Mouse (Mus musculus) adrenal gland, adult 2 months (tissue): ENCODE measurements at regions not wholly inside any gene's neighbourhood (a gene's known extent, or its start where the extent isn't known, plus 50 kb on each side); places are given as distances from the start of the nearest gene placed in this dataset.

Experiments used
- DNase-seq: peaks from one replicate; pipeline ENCODE4 v3.0.0; 2021

DNA sequence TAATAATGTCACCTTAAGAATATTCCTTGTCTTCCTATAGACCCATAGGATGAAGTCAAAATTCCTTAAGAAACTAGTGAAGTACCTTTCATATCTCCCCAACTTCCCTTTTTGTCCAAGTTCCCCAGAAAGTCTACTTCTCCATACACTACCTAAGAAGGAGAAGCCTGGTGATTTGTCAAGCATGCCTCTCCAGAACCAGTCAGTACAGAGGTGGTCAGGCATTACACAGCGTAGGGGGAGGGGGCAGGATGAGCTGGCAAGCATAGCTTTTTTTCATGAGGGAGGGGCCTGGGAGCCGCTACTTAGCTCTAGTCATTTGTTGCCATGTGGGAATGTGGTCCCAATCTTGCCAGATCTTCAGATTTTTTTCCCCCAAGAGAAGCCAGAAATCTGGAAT lies 54.0 kb upstream of the Satb2 start:
- DNase-seq, result no peak

GRCm38 (mm10) chr1:57033244-57033643 lies 54.8 kb upstream of the Satb2 start:
- no peak for DNase-seq

- DNase-seq, result no peak
These were observed 56.0 kb upstream of the Satb2 start for GRCm38 (mm10) chr1:57034411-57034810.

DNA sequence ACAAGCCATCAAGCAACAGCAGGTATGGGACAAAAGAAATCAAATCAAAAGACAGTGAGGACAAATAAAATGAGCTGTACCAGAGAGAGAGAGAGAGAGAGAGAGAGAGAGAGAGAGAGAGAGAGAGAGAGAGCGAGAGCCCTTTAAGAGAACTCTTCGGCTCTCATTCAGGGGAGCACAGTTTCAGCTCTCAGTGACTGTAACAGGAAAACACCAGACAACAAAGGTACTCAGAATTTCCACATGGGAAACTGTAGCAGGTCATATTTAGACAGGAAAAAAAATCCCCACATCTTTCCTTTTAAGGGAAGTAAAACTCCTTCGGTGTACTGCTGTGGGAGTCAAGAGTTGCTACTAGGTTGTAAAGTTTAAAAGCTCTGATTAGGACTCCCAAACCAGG lies 57.9 kb upstream of the Satb2 start:
- no peak for DNase-seq

DNA sequence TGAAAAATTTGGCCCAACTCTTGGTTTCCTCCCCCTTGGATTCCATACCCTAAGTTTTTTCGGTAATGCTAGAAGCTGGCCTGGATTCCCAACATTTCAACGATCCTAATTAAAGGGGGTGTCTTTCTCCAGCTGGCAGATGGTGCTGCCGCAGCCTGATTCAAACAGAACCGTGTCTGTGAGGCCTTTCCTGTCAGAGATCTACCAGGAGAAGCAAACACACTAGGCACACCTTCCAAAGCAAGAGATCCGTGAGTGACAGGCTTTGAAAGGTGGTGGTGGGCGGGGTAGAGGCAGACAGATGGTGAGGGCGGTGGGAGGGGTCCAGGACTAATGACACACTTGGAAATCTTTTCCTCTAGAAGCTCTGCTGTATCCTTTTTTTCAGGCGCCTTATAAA lies 61.8 kb upstream of the Satb2 start:
- no peak for DNase-seq

- no peak for DNase-seq
These were observed 63.1 kb upstream of the Satb2 start for GRCm38 (mm10) chr1:57041578-57041977.

DNA sequence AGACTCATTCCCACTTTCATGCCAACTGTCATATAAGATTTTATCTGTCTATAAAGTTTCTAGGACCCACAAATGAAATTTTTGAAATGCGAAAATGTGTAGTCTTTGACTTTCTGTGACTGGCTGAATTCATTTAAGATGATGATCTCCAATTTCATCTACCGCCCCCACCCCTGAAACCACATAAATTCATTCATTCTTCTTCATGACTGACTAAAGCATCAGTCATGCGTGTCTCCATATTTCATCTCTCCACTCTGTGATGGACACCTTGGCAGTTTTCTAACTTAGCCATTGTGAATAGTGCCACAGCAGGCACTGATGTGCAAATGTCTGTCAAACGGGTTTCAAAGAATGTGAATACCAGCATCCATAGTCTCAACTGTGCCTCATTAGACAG lies 75.4 kb upstream of the Satb2 start:
- DNase-seq, result no peak

DNA sequence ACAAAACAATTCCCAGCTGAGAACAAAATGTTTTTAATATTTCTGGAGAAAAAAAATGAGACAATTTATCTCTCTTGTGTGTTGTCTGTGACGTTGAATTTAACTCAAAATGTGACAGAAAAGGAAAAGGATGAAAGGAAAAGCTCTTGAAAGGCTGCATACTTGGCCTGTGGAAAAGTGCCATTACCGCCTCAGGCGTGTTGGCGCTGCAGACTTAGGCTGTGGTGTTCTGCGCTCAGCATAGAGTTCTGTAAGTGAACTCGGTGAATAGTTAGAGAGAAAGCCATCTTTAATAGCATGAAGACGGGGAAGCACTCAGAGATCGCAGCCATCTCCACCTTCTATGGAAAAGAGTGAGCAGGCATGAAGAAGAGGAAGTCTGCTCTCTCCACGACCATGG lies 77.5 kb upstream of the Satb2 start:
- DNase-seq, result no peak

- DNase-seq, result no peak
These were observed 80.8 kb upstream of the Satb2 start for GRCm38 (mm10) chr1:57059216-57059615.

GRCm38 (mm10) chr1:57075221-57075620 lies 96.8 kb upstream of the Satb2 start:
- no peak for DNase-seq

GRCm38 (mm10) chr1:57076696-57077095 lies 98.2 kb upstream of the Satb2 start:
- no peak for DNase-seq

GRCm38 (mm10) chr1:57080306-57080705 lies 101.9 kb upstream of the Satb2 start:
- no peak for DNase-seq

DNA sequence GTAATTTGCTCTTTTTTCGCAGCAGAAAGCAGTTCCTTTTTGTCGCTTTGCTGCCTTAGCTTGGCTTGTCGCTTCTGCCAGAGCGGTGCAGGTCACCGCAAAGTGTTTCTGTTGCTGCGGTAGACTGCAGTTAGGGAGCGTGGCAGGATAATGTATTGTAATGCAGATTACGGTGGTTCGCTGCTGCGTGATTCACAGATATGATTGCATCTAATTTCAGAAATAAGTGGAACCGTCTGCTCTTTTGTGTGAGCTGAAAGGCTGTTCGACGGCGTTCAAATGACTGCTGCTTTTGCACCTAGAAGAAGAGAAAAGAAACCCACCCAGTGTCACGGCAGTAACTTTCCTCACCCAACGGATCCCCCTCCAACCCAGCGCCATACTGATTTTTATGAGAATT lies 104.7 kb upstream of the Satb2 start:
- no peak for DNase-seq

DNA sequence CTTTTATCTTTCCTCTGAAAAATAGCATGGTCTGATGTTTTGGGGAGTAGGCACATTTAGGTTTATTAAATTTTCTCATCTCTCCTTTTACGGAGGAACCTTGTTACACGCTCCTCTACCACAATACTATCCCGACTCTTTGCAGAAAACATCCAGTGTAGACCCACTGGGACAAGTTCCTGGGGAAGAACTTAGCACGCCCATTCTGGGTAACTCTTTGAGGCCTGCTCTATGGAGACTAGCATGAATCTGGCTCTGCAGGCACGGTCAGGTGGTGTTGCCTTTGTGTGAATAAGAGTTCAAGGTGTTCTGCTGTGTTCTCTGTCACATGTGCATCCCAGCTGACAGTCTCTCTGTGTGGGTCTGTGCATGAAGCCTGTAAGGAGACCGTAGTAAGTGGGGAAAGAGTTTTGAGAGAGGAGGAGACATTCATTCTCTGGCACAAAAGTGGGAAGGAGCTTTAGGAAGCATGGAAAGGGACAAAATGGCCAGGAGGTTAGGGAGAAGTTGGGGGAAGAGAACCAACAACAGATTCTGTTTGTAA lies 105.2 kb upstream of the Satb2 start:
- DNase-seq, result no peak

GRCm38 (mm10) chr1:57095361-57096247 lies 117.2 kb upstream of the Satb2 start:
- DNase-seq, result no peak

- no peak for DNase-seq
These were observed 117.8 kb upstream of the Satb2 start for GRCm38 (mm10) chr1:57096248-57096600.

DNA sequence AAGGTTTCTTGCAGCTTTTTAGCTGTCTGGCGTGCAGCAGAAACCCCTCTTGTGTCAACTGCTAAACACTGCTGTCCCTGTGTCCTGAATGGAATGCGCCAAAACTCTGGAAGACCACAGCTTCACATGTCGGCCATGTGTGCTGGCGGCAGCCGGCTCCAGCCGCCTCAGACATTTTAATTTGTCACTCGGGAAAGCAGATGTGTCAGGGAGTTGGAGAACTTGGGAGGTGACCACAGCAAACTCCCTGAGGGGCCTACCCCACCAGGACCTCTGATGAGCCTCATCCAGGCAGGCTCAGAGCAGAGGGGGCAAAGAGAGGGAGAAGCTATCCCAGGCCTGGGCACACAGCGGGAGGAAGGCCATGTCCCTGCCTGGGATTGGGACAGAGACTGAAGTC lies 118.3 kb upstream of the Satb2 start:
- DNase-seq, result no peak

GRCm38 (mm10) chr1:57100614-57101013 lies 122.2 kb upstream of the Satb2 start:
- no peak for DNase-seq

DNA sequence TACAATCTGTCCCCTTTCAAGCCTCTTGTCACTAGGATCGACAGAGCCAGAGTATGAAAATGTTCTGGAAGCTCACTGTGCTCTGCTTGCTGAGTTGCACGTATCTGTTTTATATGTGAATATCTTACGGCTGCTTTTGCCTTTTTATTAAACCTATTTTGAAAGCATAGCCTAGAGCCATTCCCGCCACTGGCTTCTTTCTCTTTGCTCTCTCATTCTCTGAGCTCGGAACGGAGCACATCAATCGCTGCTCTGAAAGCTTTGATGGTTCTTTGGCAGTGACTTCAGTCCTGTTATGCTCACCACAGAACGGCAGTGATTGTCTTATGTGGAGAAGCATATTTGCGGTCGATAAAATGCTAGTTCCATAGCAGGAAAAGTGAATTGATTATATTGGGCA lies 128.9 kb upstream of the Satb2 start:
- DNase-seq, result no peak

- DNase-seq, result no peak
These were observed 142.2 kb upstream of the Satb2 start for GRCm38 (mm10) chr1:57120678-57121077.

DNA sequence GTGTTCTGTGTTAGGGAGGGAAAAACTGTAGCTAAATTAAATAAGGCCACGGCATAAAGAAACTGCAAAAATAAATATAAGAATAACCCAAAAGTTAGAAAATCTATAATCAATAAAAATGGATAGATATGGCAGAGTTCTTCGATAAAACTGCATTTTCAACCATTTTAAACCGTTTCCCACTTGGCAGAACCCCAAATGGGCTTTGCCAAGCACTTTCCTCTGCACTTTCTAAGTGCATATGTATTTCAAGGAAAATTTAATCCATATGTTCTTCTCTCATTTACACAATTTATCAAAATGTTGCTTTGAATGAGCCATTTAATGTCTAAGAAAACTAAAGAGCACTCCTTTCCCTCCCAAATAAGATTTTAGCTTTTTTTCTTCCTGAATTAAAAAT lies 165.7 kb upstream of the Satb2 start:
- no peak for DNase-seq

- DNase-seq, result no peak
These were observed 177.4 kb upstream of the Satb2 start for GRCm38 (mm10) chr1:57155869-57156268.

DNA sequence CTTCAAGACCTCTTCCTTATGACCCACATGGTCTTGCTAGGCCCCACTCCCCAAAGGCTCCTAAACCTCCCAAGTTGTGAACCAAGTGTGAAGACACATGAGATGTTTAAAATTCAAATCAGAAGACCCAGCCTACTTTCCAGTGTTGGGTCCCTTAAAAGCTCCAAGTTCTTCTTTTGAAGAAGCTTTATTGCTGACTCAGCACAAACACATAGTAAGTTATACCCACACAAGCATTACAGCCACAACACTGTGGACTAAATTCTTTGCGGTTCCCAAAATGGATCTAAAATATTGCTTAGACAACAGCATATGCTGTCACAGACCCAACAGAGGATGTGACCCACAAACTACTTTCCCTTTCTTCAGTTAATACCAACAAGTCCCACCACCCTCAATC lies 186.0 kb upstream of the Satb2 start:
- DNase-seq, result no peak

- peak; percentile 6 for DNase-seq
These were observed 195.9 kb upstream of the Satb2 start for GRCm38 (mm10) chr1:57174289-57174890.
